Mouse (Mus musculus): ENCODE measurements around the gene Gchfr.

Gene Gchfr

GRCm38 (mm10) chr2:119194140-119194539 is 26.6 kb downstream of the Gchfr start:
- Histone ChIP-seq H3K27me3 (ENCODE audit: control insufficient read depth, insufficient read depth, low read length, poor library complexity, severe bottlenecking) (no peaks in the 10 kb centered on the region), H3K36me3 (ENCODE audit: control insufficient read depth, insufficient read depth, low read length, poor library complexity, severe bottlenecking) (no peaks in the 10 kb centered on the region)
- DNase-seq (ENCODE audit: low read depth, low spot score), result no peak

- DNase-seq (ENCODE audit: low read depth, low spot score), result no peak
- Histone ChIP-seq H3K27me3 (ENCODE audit: control insufficient read depth, insufficient read depth, low read length, poor library complexity, severe bottlenecking) (no peaks in the 10 kb centered on the region), H3K36me3 (ENCODE audit: control insufficient read depth, insufficient read depth, low read length, poor library complexity, severe bottlenecking) (no peaks in the 10 kb centered on the region)
Observed at GRCm38 (mm10) chr2:119196316-119197108, 28.9 kb downstream of the Gchfr start.

DNA sequence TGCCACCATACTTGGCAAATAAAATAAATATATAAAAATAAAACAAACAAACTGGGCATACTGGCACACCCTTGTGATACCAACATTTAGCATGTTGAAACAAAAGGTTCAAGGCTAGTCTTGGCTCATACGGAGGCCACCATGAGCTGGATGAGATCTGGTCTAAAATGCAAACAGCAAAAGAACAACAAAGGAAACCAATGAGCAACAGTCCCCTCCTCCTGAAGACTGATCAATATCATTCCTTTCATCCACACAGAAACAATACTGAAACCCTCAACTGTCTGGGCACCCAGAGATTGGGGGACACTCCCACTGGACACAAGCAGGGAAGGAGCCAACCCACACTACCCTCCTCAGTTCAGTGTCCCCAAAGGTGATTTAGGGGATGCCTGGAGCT is 29.9 kb downstream of the Gchfr start:
- H3K36me3 ChIP-seq (ENCODE audit: control insufficient read depth, insufficient read depth, low read length, poor library complexity, severe bottlenecking), result no peaks in the 10 kb centered on the region
- no peak for DNase-seq (ENCODE audit: low read depth, low spot score)

GRCm38 (mm10) chr2:119198049-119198448 is 30.5 kb downstream of the Gchfr start:
- Histone ChIP-seq H3K27me3 (ENCODE audit: control insufficient read depth, insufficient read depth, low read length, poor library complexity, severe bottlenecking) (no peaks in the 10 kb centered on the region), H3K36me3 (ENCODE audit: control insufficient read depth, insufficient read depth, low read length, poor library complexity, severe bottlenecking) (no peaks in the 10 kb centered on the region)
- DNase-seq (ENCODE audit: low read depth, low spot score), result no peak

More for the DNA sequence above, 29.9 kb downstream of the Gchfr start:
- H3K27me3 ChIP-seq (ENCODE audit: control insufficient read depth, insufficient read depth, low read length, poor library complexity, severe bottlenecking), result no peaks in the 10 kb centered on the region

DNA sequence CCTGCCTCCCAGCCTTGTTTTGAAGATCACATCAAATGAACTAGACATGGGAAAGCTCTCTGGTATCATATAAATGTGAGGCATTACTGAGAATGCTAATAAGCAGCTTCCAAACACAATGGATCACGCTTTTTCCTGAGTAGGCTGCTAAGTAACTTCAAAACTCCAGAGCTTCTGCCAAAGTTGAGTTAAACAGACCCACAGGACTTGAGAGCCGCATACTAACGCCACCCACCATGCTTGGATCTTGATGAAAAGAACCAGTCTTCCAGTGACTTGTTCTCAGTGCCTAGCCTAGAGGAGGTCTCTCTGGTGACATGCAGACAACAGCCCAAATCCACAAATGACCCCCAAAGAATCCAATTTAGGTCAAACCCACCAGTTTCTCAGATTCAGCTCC is 31.4 kb downstream of the Gchfr start:
- DNase-seq (ENCODE audit: low read depth, low spot score), result no peak
- no peaks in the 10 kb centered on the region for H3K27me3 ChIP-seq (ENCODE audit: control insufficient read depth, insufficient read depth, low read length, poor library complexity, severe bottlenecking)
- no peaks in the 10 kb centered on the region for H3K36me3 ChIP-seq (ENCODE audit: control insufficient read depth, insufficient read depth, low read length, poor library complexity, severe bottlenecking)

DNA sequence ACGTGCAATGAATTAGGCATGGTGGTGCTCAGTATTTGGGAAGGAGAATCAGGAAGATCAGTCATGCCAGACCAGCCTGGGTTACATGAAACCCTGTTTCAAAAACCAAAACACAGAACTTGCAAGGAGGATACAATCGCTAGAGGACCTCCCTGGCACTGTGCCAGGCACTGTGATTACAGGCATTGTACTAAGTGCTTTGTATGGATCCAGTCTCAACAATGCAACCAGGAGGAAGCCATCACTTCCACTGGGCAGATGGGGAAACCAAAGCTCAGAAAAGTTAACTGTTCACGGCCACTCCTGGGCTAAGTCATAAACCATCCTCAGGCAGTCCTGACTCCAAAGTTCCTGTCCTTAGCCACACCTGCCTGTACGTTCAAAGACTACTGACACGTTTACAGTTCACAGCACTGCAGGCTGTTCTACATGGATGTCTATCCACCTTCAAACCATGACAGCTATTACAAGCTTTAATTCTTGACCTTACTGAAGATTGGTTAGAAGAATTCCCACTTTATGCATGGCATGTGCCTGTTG is 35.4 kb downstream of the Gchfr start:
- no peak for DNase-seq (ENCODE audit: low read depth, low spot score)
- H3K27me3 ChIP-seq (ENCODE audit: control insufficient read depth, insufficient read depth, low read length, poor library complexity, severe bottlenecking), result no peaks in the 10 kb centered on the region
- no peaks in the 10 kb centered on the region for H3K36me3 ChIP-seq (ENCODE audit: control insufficient read depth, insufficient read depth, low read length, poor library complexity, severe bottlenecking)

DNA sequence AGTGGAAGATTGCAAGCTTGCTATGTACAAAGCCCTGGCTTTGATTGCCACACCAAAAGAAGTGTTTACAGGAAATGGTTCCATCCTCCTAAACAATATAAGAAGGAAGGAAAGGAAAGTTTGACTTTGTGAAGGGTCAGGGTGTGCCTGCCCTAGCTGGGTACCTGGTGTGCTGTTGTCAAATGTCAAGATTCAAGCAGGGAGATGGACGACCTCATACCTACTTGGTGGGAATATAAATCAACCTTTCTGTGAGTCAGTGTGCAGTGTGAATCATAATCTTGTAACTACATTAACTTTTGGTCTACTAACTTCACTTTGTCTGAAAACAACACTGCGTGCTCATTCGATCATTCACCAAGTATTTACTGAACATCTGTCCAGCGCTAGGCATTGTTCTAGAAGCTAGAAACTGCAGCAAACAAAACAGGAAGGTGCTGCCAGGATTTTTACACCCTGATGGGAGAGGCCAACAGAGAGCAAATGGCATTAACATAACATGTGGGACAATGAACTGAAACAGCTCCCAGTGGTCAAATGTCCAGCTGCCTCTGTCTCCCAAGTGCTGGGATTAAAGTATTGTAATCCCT is 36.4 kb downstream of the Gchfr start:
- Histone ChIP-seq H3K27me3 (ENCODE audit: control insufficient read depth, insufficient read depth, low read length, poor library complexity, severe bottlenecking) (no peaks in the 10 kb centered on the region), H3K36me3 (ENCODE audit: control insufficient read depth, insufficient read depth, low read length, poor library complexity, severe bottlenecking) (no peaks in the 10 kb centered on the region)
- no peak for DNase-seq (ENCODE audit: low read depth, low spot score)

DNA sequence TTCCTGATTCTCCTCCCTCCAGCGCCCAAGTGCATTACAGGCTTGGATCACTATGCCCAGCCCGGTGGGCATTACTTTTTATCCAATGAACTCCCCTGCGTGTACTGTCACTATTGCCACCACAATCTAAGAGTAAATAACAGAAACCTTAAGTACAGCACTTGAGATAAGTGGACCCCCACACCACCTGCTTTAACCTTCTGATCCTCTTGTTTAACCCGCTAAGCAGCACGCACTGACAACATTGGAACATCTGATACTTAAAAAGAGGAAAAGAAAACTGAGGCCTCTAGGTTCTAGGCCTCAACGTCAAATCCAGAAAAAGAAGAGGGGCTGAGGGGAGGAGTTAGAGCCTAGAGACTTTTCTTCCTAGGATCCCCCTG is 40.4 kb downstream of the Gchfr start:
- Histone ChIP-seq H3K27me3 (ENCODE audit: control insufficient read depth, insufficient read depth, low read length, poor library complexity, severe bottlenecking) (no peaks in the 10 kb centered on the region), H3K36me3 (ENCODE audit: control insufficient read depth, insufficient read depth, low read length, poor library complexity, severe bottlenecking) (no peaks in the 10 kb centered on the region; the same call in 1 of the 2 replicates)
- DNase-seq (ENCODE audit: low read depth, low spot score), result no peak

- Histone ChIP-seq H3K36me3 (ENCODE audit: control insufficient read depth, insufficient read depth, low read length, poor library complexity, severe bottlenecking) (no peaks in the 10 kb centered on the region; the same call in 1 of the 2 replicates), H3K27me3 (ENCODE audit: control insufficient read depth, insufficient read depth, low read length, poor library complexity, severe bottlenecking) (no peaks in the 10 kb centered on the region)
- peak; percentile 95 for DNase-seq (ENCODE audit: low read depth, low spot score)
Observed at GRCm38 (mm10) chr2:119208344-119209175, 41.0 kb downstream of the Gchfr start, which contains the start of the genes Zfyve19 and Dnajc17. TSS of gene Zfyve19 (plus strand) at chr2:119208617. TSS of gene Dnajc17 (minus strand) at chr2:119208795.

DNA sequence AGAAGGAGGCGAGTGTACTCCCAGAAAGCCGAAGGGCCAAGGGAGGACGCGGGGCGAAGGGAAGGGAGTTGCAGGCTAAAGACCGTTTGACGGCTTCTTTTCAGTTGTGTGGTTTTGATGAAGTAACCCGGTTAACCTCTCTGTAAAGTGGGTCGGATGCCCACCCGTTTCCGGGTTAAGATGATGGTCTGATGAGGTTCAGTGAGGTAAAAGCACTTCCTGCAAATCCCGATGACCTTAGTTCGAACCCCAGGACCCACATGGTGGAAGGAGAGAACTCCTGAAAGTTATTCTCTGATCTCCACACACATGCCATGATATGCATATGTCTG is 41.6 kb downstream of the Gchfr start:
- H3K27me3 ChIP-seq (ENCODE audit: control insufficient read depth, insufficient read depth, low read length, poor library complexity, severe bottlenecking), result no peaks in the 10 kb centered on the region

More for the DNA sequence above, 41.6 kb downstream of the Gchfr start:
- no peak for DNase-seq (ENCODE audit: low read depth, low spot score)
- no peaks in the 10 kb centered on the region; the same call in 1 of the 2 replicates for H3K36me3 ChIP-seq (ENCODE audit: control insufficient read depth, insufficient read depth, low read length, poor library complexity, severe bottlenecking)

Data from splenic B cell, adult 2 months (primary cell).